8 mouse cellular contexts compared by ENCODE assay signal in genomic region chr6:125097951-125098350, GRCm38 (mm10). TPM values are rescaled to one million over a fixed set of nuclear protein-coding genes. Genes with fewer than 3 reads are reported as not detected.
A peak's percentile ranks its signal among the peaks of the same experiment; 100 is the strongest.
DNase-seq lines count a peak whose midpoint lies in the region; ATAC-seq and TF ChIP-seq lines count a peak whose summit lies in the region.

No protein-coding gene starts in this region.

- peaks cover 36% of the 10 kb centered on the region for H3K4me1 ChIP-seq in thymus, adult 2 months (replicated peaks; ENCODE audit: control insufficient read depth, insufficient read depth, low read length)
- peaks cover 46% of the 10 kb centered on the region for H3K4me1 ChIP-seq in limb, embryonic 15.5 days
- H3K4me1 ChIP-seq in stomach, postnatal 0 days (replicated peaks; ENCODE audit: control insufficient read depth, insufficient read depth), result peaks cover 21% of the 10 kb centered on the region; the same call in 1 of the 2 replicates

- peak overlapping the region; percentile 98 for H3K4me3 ChIP-seq in gastrocnemius, adult 2 months
- peak overlapping the region; percentile 96 for H3K4me3 ChIP-seq in thymus, adult 2 months (ENCODE audit: control insufficient read depth, insufficient read depth, low read length)
- H3K4me3 ChIP-seq in limb, embryonic 15.5 days, result peak overlapping the region; percentile 92
- H3K4me3 ChIP-seq in stomach, postnatal 0 days (ENCODE audit: low read depth, low read length), result peak overlapping the region; percentile 90

- no peak for DNase-seq in gastrocnemius, adult 2 months
- DNase-seq in gastrocnemius, postnatal 4 days (ENCODE audit: low spot score in 2 of 2), result no peak
- no peak for DNase-seq in thymus, adult 2 months
- no peak for DNase-seq in thymus, postnatal 10 days (ENCODE audit: low spot score in 2 of 2)
- no peak for DNase-seq in stomach, postnatal 0 days (ENCODE audit: low spot score)
- DNase-seq in thymus, postnatal 25 days, result no peak

- WGBS in thymus, adult 2 months, result 43% methylated on average over 8 of the region's 8 CpGs
- WGBS in limb, embryonic 15.5 days, result 53% methylated on average over 8 of the region's 8 CpGs
- whole genome bisulfite sequencing in stomach, postnatal 0 days, result 29% methylated on average over 8 of the region's 8 CpGs

- H3K27me3 ChIP-seq in thymus, adult 2 months (ENCODE audit: control insufficient read depth, insufficient read depth, low read length), result no peaks in the 10 kb centered on the region
- no peaks in the 10 kb centered on the region for H3K27me3 ChIP-seq in limb, embryonic 15.5 days
- no peaks in the 10 kb centered on the region for H3K27me3 ChIP-seq in stomach, postnatal 0 days (ENCODE audit: control insufficient read depth, insufficient read depth, low read length)

- TF ChIP-seq EP300 in stomach, postnatal 0 days (optimal IDR thresholded peaks at IDR 0.05), result no peak

- H3K4me2 ChIP-seq in limb, embryonic 15.5 days, result peak overlapping the region; percentile 84
- peak overlapping the region; percentile 89 for H3K4me2 ChIP-seq in stomach, postnatal 0 days (replicated peaks; ENCODE audit: low read depth)

- H3K9me3 ChIP-seq in limb, embryonic 15.5 days, result no peaks in the 10 kb centered on the region
- H3K9me3 ChIP-seq in stomach, postnatal 0 days (ENCODE audit: control insufficient read depth, low read length), result no peaks in the 10 kb centered on the region

- no peak for TF ChIP-seq CTCF in gastrocnemius, adult 2 months (IDR thresholded peaks at IDR 0.05)
- no peak for TF ChIP-seq CTCF in thymus, adult 2 months (IDR thresholded peaks at IDR 0.05; ENCODE audit: borderline replicate concordance, control insufficient read depth, extremely low read depth, insufficient read depth, low read length, poor library complexity)
- no peak for TF ChIP-seq CTCF in stomach, postnatal 0 days (IDR thresholded peaks at IDR 0.05; ENCODE audit: low read depth)

- intact Hi-C loops in gastrocnemius, adult 2 months (cut with DNase I), result loop anchor here (5.0 kb wide), 1 partner anchor 34 kb away; the partner anchor contains the start of gene Nop2

- ATAC-seq in limb, embryonic 15.5 days (ENCODE audit: insufficient number of reproducible peaks, low FRiP score, low TSS enrichment, low read depth), result no peak
- ATAC-seq in stomach, postnatal 0 days (ENCODE audit: low FRiP score, low TSS enrichment), result no peak
- ATAC-seq in monocyte, adult 5-6 weeks (replicated peaks; ENCODE audit: insufficient number of reproducible peaks, low FRiP score, low TSS enrichment, poor library complexity, severe bottlenecking), result no peak

- peak overlapping the region; percentile 94 for H3K27ac ChIP-seq in gastrocnemius, adult 2 months
- H3K27ac ChIP-seq in thymus, adult 2 months (ENCODE audit: control insufficient read depth, insufficient read depth, low read length), result peak overlapping the region; percentile 77
- H3K27ac ChIP-seq in limb, embryonic 15.5 days, result peak overlapping the region; percentile 96; the same call in 1 of the 2 replicates
- H3K27ac ChIP-seq in stomach, postnatal 0 days (replicated peaks), result 0 out of 2 replicates have a peak overlapping the region, but pooled peaks have one; percentile 24

- peak overlapping the region; percentile 80 for H3K9ac ChIP-seq in limb, embryonic 15.5 days
- H3K9ac ChIP-seq in stomach, postnatal 0 days (ENCODE audit: low read length), result peak overlapping the region; percentile 88

- H3K36me3 ChIP-seq in thymus, adult 2 months (ENCODE audit: control insufficient read depth, insufficient read depth, low read length), result peaks cover 28% of the 10 kb centered on the region
- peaks cover 38% of the 10 kb centered on the region for H3K36me3 ChIP-seq in limb, embryonic 15.5 days
- H3K36me3 ChIP-seq in stomach, postnatal 0 days (ENCODE audit: control insufficient read depth, insufficient read depth, low read length), result peaks cover 21% of the 10 kb centered on the region

- TF ChIP-seq POLR2A in thymus, adult 2 months (IDR thresholded peaks at IDR 0.05; ENCODE audit: control insufficient read depth, extremely low read depth, insufficient read depth, low read length, poor library complexity), result no peak

RNA-seq across cellular contexts. Expression of gene Chd4, which starts 2.2 kb away (rescaled TPM):
- total RNA-seq in gastrocnemius, adult 2 months (2021), result 10 to 100 TPM; 68.8 to 71.2 TPM
- total RNA-seq in gastrocnemius, postnatal 4 days (2021), result 100 to 1,000 TPM; 160 to 164 TPM
- 127 and 211 TPM in 2 replicates for polyA plus RNA-seq in thymus, adult 2 months (2012; rRNA removed)
- polyA plus RNA-seq in limb, embryonic 15.5 days (2015; fragmentation: Nextera tagmentation; extraction: Ambion mirVana), result 66.7 TPM in 2 replicates
- polyA plus RNA-seq in stomach, postnatal 0 days (2015; fragmentation: Nextera tagmentation; extraction: Ambion mirVana), result 28.1 and 36.6 TPM in 2 replicates
- total RNA-seq in monocyte, adult 5-6 weeks (2017), result 275 to 395 TPM (median 283 TPM) in 3 replicates

RNA-seq across cellular contexts. Expression of gene Lpar5, which starts 30.2 kb away (rescaled TPM):
- not detected for total RNA-seq in gastrocnemius, adult 2 months (2021)
- total RNA-seq in gastrocnemius, postnatal 4 days (2021), result under 1 TPM; 0.20 to 0.31 TPM
- 35.7 and 40.0 TPM in 2 replicates for polyA plus RNA-seq in thymus, adult 2 months (2012; rRNA removed)
- polyA plus RNA-seq in limb, embryonic 15.5 days (2015; fragmentation: Nextera tagmentation; extraction: Ambion mirVana), result 6.5 and 6.6 TPM in 2 replicates
- polyA plus RNA-seq in stomach, postnatal 0 days (2015; fragmentation: Nextera tagmentation; extraction: Ambion mirVana), result 6.4 and 7.0 TPM in 2 replicates
- total RNA-seq in monocyte, adult 5-6 weeks (2017), result 3.1 to 8.7 TPM (median 3.6 TPM) in 3 replicates

RNA-seq across cellular contexts. Expression of gene Nop2, which starts 33.8 kb away (rescaled TPM):
- total RNA-seq in gastrocnemius, adult 2 months (2021), result 10 to 100 TPM; 17.9 to 18.1 TPM
- 10 to 100 TPM; 26.7 to 28.5 TPM for total RNA-seq in gastrocnemius, postnatal 4 days (2021)
- 26.4 and 28.6 TPM in 2 replicates for polyA plus RNA-seq in thymus, adult 2 months (2012; rRNA removed)
- polyA plus RNA-seq in limb, embryonic 15.5 days (2015; fragmentation: Nextera tagmentation; extraction: Ambion mirVana), result 54.4 and 58.0 TPM in 2 replicates
- polyA plus RNA-seq in stomach, postnatal 0 days (2015; fragmentation: Nextera tagmentation; extraction: Ambion mirVana), result 25.0 and 26.6 TPM in 2 replicates
- 15.9 to 23.8 TPM (median 23.2 TPM) in 3 replicates for total RNA-seq in monocyte, adult 5-6 weeks (2017)

RNA-seq across cellular contexts. Expression of gene Iffo1, which starts 47.1 kb away (rescaled TPM):
- 1 to 10 TPM; 7.8 to 9.4 TPM for total RNA-seq in gastrocnemius, adult 2 months (2021)
- total RNA-seq in gastrocnemius, postnatal 4 days (2021), result 100 to 1,000 TPM in 1 of 2 experiments, 10 to 100 TPM in 1; 90.6 to 108 TPM
- 90.4 and 94.6 TPM in 2 replicates for polyA plus RNA-seq in thymus, adult 2 months (2012; rRNA removed)
- 26.6 and 46.8 TPM in 2 replicates for polyA plus RNA-seq in limb, embryonic 15.5 days (2015; fragmentation: Nextera tagmentation; extraction: Ambion mirVana)
- polyA plus RNA-seq in stomach, postnatal 0 days (2015; fragmentation: Nextera tagmentation; extraction: Ambion mirVana), result 4.4 and 5.7 TPM in 2 replicates
- total RNA-seq in monocyte, adult 5-6 weeks (2017), result 15.5 to 29.7 TPM (median 16.2 TPM) in 3 replicates

RNA-seq across cellular contexts. Expression of gene Acrbp, which starts 48.5 kb away (rescaled TPM):
- 1 to 10 TPM; 2.4 to 4.5 TPM for total RNA-seq in gastrocnemius, adult 2 months (2021)
- 1 to 10 TPM; 3.9 to 4.6 TPM for total RNA-seq in gastrocnemius, postnatal 4 days (2021)
- polyA plus RNA-seq in thymus, adult 2 months (2012; rRNA removed), result 70.8 and 89.5 TPM in 2 replicates
- polyA plus RNA-seq in limb, embryonic 15.5 days (2015; fragmentation: Nextera tagmentation; extraction: Ambion mirVana), result 9.9 and 12.4 TPM in 2 replicates
- 2.5 and 2.6 TPM in 2 replicates for polyA plus RNA-seq in stomach, postnatal 0 days (2015; fragmentation: Nextera tagmentation; extraction: Ambion mirVana)
- 5.5 to 20.2 TPM (median 8.3 TPM) in 3 replicates for total RNA-seq in monocyte, adult 5-6 weeks (2017)

Comparison
In these comparisons a context has a peak if more than half of its experiments do, and no peak if none do; other contexts are left out.
1. H3K27ac ChIP-seq: peak in every context shown above with its lines; median percentile 96 in limb, embryonic 15.5 days; 94 in gastrocnemius, adult 2 months; 77 in thymus, adult 2 months; 24 in stomach, postnatal 0 days.